Mouse (Mus musculus) bone marrow, adult 2 months (tissue): ENCODE measurements at regions not wholly inside any gene's neighbourhood (a gene's known extent, or its start where the extent isn't known, plus 50 kb on each side); places are given as distances from the start of the nearest gene placed in this dataset.
A peak's percentile ranks its signal among the peaks of the same experiment; 100 is the strongest.

Experiments
- H3K27ac ChIP-seq: fragments of 200-500 bp; 2 replicates; pipeline ENCODE4 v1.5.1; 2012; ENCODE audit warnings: low read depth, mild to moderate bottlenecking, control low read depth, inconsistent platforms, low read length; ENCODE audit not compliant: control insufficient read depth, poor library complexity, insufficient read depth
- H3K4me1 ChIP-seq: fragments of 200-500 bp; 2 replicates; pipeline ENCODE4 v1.6.1; 2011; ENCODE audit warnings: low read length; ENCODE audit not compliant: control insufficient read depth, insufficient read depth
- H3K4me3 ChIP-seq: fragments of 200-500 bp; replicated peaks from 2 replicates; pipeline ENCODE3; 2011; ENCODE audit warnings: mild to moderate bottlenecking, low read depth, low read length, control low read depth; ENCODE audit not compliant: control insufficient read depth
- CTCF ChIP-seq: fragments of 200-500 bp; IDR thresholded peaks from 2 replicates; pipeline ENCODE4 v1.5.1; 2011; ENCODE audit warnings: low read length, control low read depth; ENCODE audit not compliant: control insufficient read depth, insufficient read depth
- POLR2A ChIP-seq: fragments of 200-500 bp; IDR thresholded peaks from 2 replicates; pipeline ENCODE4 v1.6.1; 2011; ENCODE audit warnings: low read depth, mild to moderate bottlenecking, control low read depth, low read length, borderline replicate concordance; ENCODE audit not compliant: control insufficient read depth
- WGBS: fragments of 180-500 bp; shearing (Covaris S2); methylation state at CpG from one replicate; pipeline ENCODE4 v1.1.7; 2018; 5-methylcytosine and 5-hydroxymethylcytosine counted together

DNA sequence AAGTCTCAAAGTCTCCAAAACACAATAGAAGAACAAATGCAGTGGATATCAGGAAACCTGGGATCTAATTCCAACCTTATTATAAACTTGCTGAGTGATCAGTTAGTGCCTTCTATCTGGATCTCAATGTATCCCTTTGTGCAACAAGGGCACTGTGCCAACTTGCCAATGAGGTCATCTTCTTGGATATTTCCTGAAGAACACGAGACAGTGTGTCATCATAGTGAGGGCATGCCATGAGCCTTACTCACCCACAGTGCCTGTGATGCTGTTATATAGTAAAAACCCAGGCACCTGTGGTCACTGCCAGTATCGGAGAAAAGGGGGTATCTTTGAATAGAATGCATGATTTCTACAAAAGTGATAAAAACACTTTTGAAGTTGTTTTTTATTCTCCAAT, 60.2 kb upstream of the Cd34 start:
- no peak overlapping the region for H3K4me3 ChIP-seq
- TF ChIP-seq CTCF (no peak), POLR2A (no peak)
- H3K4me1 ChIP-seq: no peaks in the 10 kb centered on the region
- WGBS: 56% methylated on average over 2 of the region's 2 CpGs
- H3K27ac ChIP-seq: no peak overlapping the region

DNA sequence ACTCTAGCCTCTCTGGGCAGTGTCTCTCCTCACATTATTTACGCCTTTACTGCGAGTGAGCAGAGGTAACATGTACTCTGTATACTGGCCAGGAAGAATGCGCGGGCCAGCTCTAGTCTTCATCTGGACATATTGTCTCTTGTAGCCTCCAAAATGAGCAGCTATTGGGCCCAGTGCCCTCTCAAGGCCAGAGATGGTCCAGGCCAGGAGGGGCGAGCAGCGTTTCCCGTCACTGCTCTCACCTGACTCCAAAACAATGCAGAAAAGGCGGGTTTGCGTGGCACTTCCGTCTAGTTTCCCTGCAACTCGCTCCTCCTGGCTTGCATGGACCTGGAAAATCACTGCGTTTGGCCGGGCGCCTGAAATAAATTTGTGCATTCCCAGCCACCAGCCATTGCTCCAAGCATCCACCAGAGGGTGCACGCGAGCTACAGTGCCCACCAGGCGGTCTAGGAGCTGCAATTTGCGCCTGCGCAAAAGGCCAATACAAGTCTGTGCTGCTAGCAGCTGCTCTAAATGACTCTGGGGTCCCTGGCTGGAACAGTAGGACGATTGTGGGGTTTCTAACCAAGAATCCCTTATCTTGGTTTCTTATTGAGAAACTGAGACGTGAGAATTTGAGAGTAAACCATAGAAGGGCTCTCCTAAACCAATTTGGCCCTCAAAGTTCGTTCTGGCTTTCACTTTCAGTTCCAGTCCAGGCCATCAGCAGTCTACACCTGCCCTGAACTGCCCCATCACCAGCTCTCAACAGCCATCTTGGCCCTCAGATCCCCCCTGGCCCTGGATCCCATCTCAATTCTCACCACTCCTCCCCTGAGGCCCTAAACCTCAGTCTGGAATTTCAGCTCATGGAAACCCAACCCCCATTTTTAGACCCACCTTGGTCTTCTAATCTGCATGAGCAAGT, 59.0 kb upstream of the Cd34 start:
- TF ChIP-seq POLR2A (no peak), CTCF (peak; percentile 99)
- no peaks in the 10 kb centered on the region for H3K4me1 ChIP-seq
- H3K27ac ChIP-seq: no peak overlapping the region
- peak overlapping the region; percentile 68 for H3K4me3 ChIP-seq
- WGBS: 14% methylated on average over 22 of the region's 22 CpGs

DNA sequence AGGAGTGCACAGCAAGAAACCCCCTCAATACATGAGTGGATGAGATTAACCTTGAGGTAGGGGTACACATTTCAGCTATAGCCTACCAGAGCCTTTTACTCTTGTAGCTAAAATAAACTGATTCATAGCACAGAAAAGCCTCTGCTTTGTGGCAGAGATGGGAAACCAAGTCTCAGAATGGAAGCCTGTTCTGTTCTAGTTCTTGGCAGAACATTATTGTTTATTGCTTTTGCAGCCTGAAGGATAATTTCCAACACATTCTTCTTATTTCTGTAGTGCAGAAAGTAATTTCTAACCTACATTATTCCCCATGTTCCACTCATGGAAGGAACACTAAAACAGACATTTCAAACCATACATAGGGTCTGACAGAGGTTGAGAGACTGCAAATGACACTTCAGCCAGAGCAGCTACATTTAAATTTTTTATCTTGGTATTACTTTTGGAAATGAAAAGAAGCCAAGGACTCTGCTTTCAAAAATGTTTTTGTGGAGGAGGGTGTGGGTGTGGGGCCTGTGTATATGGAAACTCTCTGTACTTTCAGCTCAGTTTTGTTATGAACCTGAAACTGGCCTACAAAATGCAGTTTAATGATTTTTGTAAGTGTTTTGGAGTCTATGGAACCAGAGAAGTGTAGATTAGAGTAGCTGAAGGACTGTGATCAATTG, 56.9 kb upstream of the Cd34 start:
- Histone ChIP-seq H3K4me3 (no peak overlapping the region), H3K4me1 (no peaks in the 10 kb centered on the region), H3K27ac (no peak overlapping the region)
- no peak for TF ChIP-seq POLR2A
- no peak for TF ChIP-seq CTCF

DNA sequence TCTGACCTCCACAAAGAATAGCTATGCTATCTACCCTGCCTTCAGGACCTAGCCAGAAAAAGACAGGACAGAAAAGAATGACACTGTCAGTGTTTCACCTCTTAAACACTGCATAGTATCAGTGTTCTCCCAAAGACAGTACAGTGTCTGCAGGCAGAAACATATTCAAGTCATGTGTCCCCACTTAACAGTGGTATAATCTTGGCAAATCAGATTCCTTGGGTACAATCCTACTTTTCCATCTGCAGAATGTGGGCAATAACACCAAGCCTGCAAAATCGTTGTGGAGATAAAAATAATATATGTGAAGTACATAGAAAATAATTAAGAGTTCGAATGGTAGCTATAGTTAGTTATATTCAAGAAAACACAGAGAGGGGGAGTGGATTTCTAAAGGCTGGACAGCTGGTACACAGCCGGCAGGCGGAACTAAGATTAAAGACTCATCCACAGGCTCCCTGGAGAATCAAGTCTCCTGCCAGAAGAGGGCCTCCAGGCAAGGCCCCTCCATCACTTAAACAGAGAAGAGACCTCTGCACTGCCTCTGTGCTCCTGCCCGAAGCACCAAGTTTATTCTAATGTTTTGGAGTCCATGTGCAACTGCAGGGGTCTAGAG, 53.4 kb upstream of the Cd34 start:
- H3K4me1 ChIP-seq: no peaks in the 10 kb centered on the region
- no peak overlapping the region for H3K4me3 ChIP-seq
- TF ChIP-seq POLR2A: no peak
- no peak for TF ChIP-seq CTCF
- WGBS: 65% methylated on average over 5 of the region's 5 CpGs
- H3K27ac ChIP-seq: no peak overlapping the region

DNA sequence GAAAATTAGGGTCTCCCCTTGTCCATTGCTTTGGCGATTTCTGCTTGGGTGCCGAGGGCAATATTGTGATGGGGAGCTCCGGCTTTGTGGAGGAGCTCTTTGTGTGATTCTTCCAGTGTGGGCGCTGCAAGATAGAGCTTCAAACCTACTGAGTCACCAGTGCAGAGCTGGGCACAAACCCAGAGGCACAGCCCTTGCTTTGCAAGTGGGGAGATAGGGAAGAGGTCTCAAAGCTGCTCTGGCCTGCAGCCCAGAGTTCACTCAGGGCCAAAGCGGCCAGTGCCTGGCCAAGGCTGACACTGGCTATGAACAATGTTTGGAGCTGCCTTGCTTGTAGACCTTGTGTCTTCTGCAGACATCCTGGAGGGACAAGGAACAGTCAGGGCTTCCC, 52.9 kb upstream of the Cd34 start:
- no peak overlapping the region for H3K4me3 ChIP-seq
- WGBS: 54% methylated on average over 5 of the region's 5 CpGs
- TF ChIP-seq POLR2A: no peak
- no peak for TF ChIP-seq CTCF

More for the DNA sequence above, 52.9 kb upstream of the Cd34 start:
- no peaks in the 10 kb centered on the region for H3K4me1 ChIP-seq
- H3K27ac ChIP-seq: no peak overlapping the region
